Mouse (Mus musculus): ENCODE results near the gene Uap1. TPM values are rescaled to one million over a fixed set of nuclear protein-coding genes. Genes with fewer than 3 reads are reported as not detected.

Uap1 gene
- polyA plus RNA-seq, 1 experiment from 2014 or later, result 54.4 TPM

- no peak for TF ChIP-seq CTCF (IDR thresholded peaks at IDR 0.05; ENCODE audit: low read depth)
- DNase-seq, result no peak
- 58% methylated on average over 5 of the region's 5 CpGs for WGBS
- no peak overlapping the region for H3K4me3 ChIP-seq (ENCODE audit: low read depth, low read length)
- no peak overlapping the region for H3K4me2 ChIP-seq
- H3K27me3 ChIP-seq (ENCODE audit: insufficient read depth, low read length), result no peaks in the 10 kb centered on the region
- ATAC-seq (ENCODE audit: insufficient read depth), result no peak
- H3K9ac ChIP-seq, result no peak overlapping the region
- no peak overlapping the region for H3K27ac ChIP-seq (ENCODE audit: low read depth)
- H3K36me3 ChIP-seq (ENCODE audit: insufficient read depth), result peaks cover 40% of the 10 kb centered on the region
- H3K9me3 ChIP-seq (ENCODE audit: low read depth, low read length), result no peaks in the 10 kb centered on the region
- no peaks in the 10 kb centered on the region for H3K4me1 ChIP-seq (ENCODE audit: insufficient read depth)
Observed at GRCm38 (mm10) chr1:170155761-170156160, 19.0 kb downstream of the Uap1 start.

GRCm38 (mm10) chr1:170155298-170155697 lies 19.5 kb downstream of the Uap1 start:
- ATAC-seq (ENCODE audit: insufficient read depth) (no peak), DNase-seq (no peak)
- peak; percentile 26; the same call in 1 of the 2 replicates for TF ChIP-seq CTCF (IDR thresholded peaks at IDR 0.05; ENCODE audit: low read depth)
- peaks cover 36% of the 10 kb centered on the region for H3K36me3 ChIP-seq (ENCODE audit: insufficient read depth)
- no peak overlapping the region for H3K9ac ChIP-seq
- no peaks in the 10 kb centered on the region for H3K27me3 ChIP-seq (ENCODE audit: insufficient read depth, low read length)
- no peaks in the 10 kb centered on the region for H3K4me1 ChIP-seq (ENCODE audit: insufficient read depth)
- H3K27ac ChIP-seq (ENCODE audit: low read depth), result no peak overlapping the region
- 73% methylated on average over 2 of the region's 2 CpGs for WGBS
- H3K9me3 ChIP-seq (ENCODE audit: low read depth, low read length), result no peaks in the 10 kb centered on the region
- no peak overlapping the region for H3K4me2 ChIP-seq
- H3K4me3 ChIP-seq (ENCODE audit: low read depth, low read length), result no peak overlapping the region

GRCm38 (mm10) chr1:170153986-170154385 lies 20.8 kb downstream of the Uap1 start:
- TF ChIP-seq CTCF (IDR thresholded peaks at IDR 0.05; ENCODE audit: low read depth), result no peak
- WGBS, result 68% methylated on average over 8 of the region's 8 CpGs
- H3K36me3 ChIP-seq (ENCODE audit: insufficient read depth), result peaks cover 39% of the 10 kb centered on the region
- no peaks in the 10 kb centered on the region for H3K9me3 ChIP-seq (ENCODE audit: low read depth, low read length)
- H3K9ac ChIP-seq, result no peak overlapping the region
- H3K27ac ChIP-seq (ENCODE audit: low read depth), result no peak overlapping the region
- no peaks in the 10 kb centered on the region for H3K4me1 ChIP-seq (ENCODE audit: insufficient read depth)
- H3K4me2 ChIP-seq, result no peak overlapping the region
- ATAC-seq (ENCODE audit: insufficient read depth), result no peak
- no peaks in the 10 kb centered on the region for H3K27me3 ChIP-seq (ENCODE audit: insufficient read depth, low read length)
- H3K4me3 ChIP-seq (ENCODE audit: low read depth, low read length), result no peak overlapping the region
- DNase-seq, result no peak

- Histone ChIP-seq H3K9ac (no peak overlapping the region), H3K9me3 (ENCODE audit: low read depth, low read length) (no peaks in the 10 kb centered on the region), H3K4me2 (no peak overlapping the region), H3K27me3 (ENCODE audit: insufficient read depth, low read length) (no peaks in the 10 kb centered on the region), H3K27ac (ENCODE audit: low read depth) (no peak overlapping the region), H3K4me1 (ENCODE audit: insufficient read depth) (no peaks in the 10 kb centered on the region), H3K36me3 (ENCODE audit: insufficient read depth) (peaks cover 38% of the 10 kb centered on the region; the same call in 1 of the 2 replicates), H3K4me3 (ENCODE audit: low read depth, low read length) (no peak overlapping the region)
- no peak for DNase-seq
- ATAC-seq (ENCODE audit: insufficient read depth), result no peak
- 82% methylated on average over 2 of the region's 2 CpGs for WGBS
- no peak for TF ChIP-seq CTCF (IDR thresholded peaks at IDR 0.05; ENCODE audit: low read depth)
Observed at GRCm38 (mm10) chr1:170152552-170152951, 22.2 kb downstream of the Uap1 start.

- TF ChIP-seq CTCF (IDR thresholded peaks at IDR 0.05; ENCODE audit: low read depth), result no peak
- no peak for ATAC-seq (ENCODE audit: insufficient read depth)
- H3K36me3 ChIP-seq (ENCODE audit: insufficient read depth), result peaks cover 29% of the 10 kb centered on the region; the same call in 1 of the 2 replicates
- no peaks in the 10 kb centered on the region for H3K4me1 ChIP-seq (ENCODE audit: insufficient read depth)
- DNase-seq, result no peak
- no peak overlapping the region for H3K4me3 ChIP-seq (ENCODE audit: low read depth, low read length)
- 79% methylated on average over 6 of the region's 6 CpGs for WGBS
- no peak overlapping the region for H3K4me2 ChIP-seq
- H3K9ac ChIP-seq, result no peak overlapping the region
- H3K27ac ChIP-seq (ENCODE audit: low read depth), result no peak overlapping the region
- H3K27me3 ChIP-seq (ENCODE audit: insufficient read depth, low read length), result no peaks in the 10 kb centered on the region
- H3K9me3 ChIP-seq (ENCODE audit: low read depth, low read length), result no peaks in the 10 kb centered on the region
Observed at GRCm38 (mm10) chr1:170150870-170151269, 23.9 kb downstream of the Uap1 start.

GRCm38 (mm10) chr1:170149756-170150155 lies 25.0 kb downstream of the Uap1 start:
- ATAC-seq (ENCODE audit: insufficient read depth) (no peak), DNase-seq (no peak)
- no peak overlapping the region for H3K4me3 ChIP-seq (ENCODE audit: low read depth, low read length)
- WGBS, result 82% methylated on average over 4 of the region's 4 CpGs
- H3K4me1 ChIP-seq (ENCODE audit: insufficient read depth), result no peaks in the 10 kb centered on the region
- TF ChIP-seq CTCF (IDR thresholded peaks at IDR 0.05; ENCODE audit: low read depth), result no peak
- no peaks in the 10 kb centered on the region for H3K27me3 ChIP-seq (ENCODE audit: insufficient read depth, low read length)
- H3K4me2 ChIP-seq, result no peak overlapping the region
- no peak overlapping the region for H3K27ac ChIP-seq (ENCODE audit: low read depth)
- no peak overlapping the region for H3K9ac ChIP-seq
- peaks cover 31% of the 10 kb centered on the region; the same call in 1 of the 2 replicates for H3K36me3 ChIP-seq (ENCODE audit: insufficient read depth)
- H3K9me3 ChIP-seq (ENCODE audit: low read depth, low read length), result no peaks in the 10 kb centered on the region

- no peak for TF ChIP-seq CTCF (IDR thresholded peaks at IDR 0.05; ENCODE audit: low read depth)
- Histone ChIP-seq H3K4me2 (no peak overlapping the region), H3K36me3 (ENCODE audit: insufficient read depth) (peaks cover 40% of the 10 kb centered on the region), H3K27me3 (ENCODE audit: insufficient read depth, low read length) (no peaks in the 10 kb centered on the region), H3K9me3 (ENCODE audit: low read depth, low read length) (no peaks in the 10 kb centered on the region), H3K4me3 (ENCODE audit: low read depth, low read length) (no peak overlapping the region), H3K27ac (ENCODE audit: low read depth) (no peak overlapping the region), H3K4me1 (ENCODE audit: insufficient read depth) (no peaks in the 10 kb centered on the region), H3K9ac (no peak overlapping the region)
- no peak for DNase-seq
- no peak for ATAC-seq (ENCODE audit: insufficient read depth)
- WGBS, result 82% methylated on average over 6 of the region's 6 CpGs
Observed at GRCm38 (mm10) chr1:170148536-170148935, 26.2 kb downstream of the Uap1 start.
